Mouse (Mus musculus) CD4-positive helper T cell, adult 2 months (primary cell): ENCODE data around the gene Hip1.

ENCODE experiments used
- DNase-seq: peaks from one replicate; pipeline ENCODE4 v3.0.0-alpha.2; 2012; ENCODE audit warnings: low read depth, missing footprints, low spot score

Gene Hip1

GRCm38 (mm10) chr5:135533431-135533830 is 11.5 kb downstream of the Hip1 start:
- DNase-seq = no peak

GRCm38 (mm10) chr5:135531306-135531845 is 13.5 kb downstream of the Hip1 start:
- DNase-seq = no peak

- DNase-seq = no peak
These were observed 15.0 kb downstream of the Hip1 start for GRCm38 (mm10) chr5:135529964-135530363.

- DNase-seq = no peak
These were observed 15.6 kb downstream of the Hip1 start for GRCm38 (mm10) chr5:135529310-135529709.

- DNase-seq = no peak
These were observed 16.9 kb downstream of the Hip1 start for GRCm38 (mm10) chr5:135527986-135528385.

- DNase-seq = no peak
These were observed 20.0 kb downstream of the Hip1 start for GRCm38 (mm10) chr5:135524660-135525560.

- DNase-seq = no peak
These were observed 20.8 kb downstream of the Hip1 start for GRCm38 (mm10) chr5:135524087-135524486.

- no peak for DNase-seq
These were observed 22.7 kb downstream of the Hip1 start for GRCm38 (mm10) chr5:135522111-135522722.

- no peak for DNase-seq
These were observed 27.5 kb downstream of the Hip1 start for GRCm38 (mm10) chr5:135517348-135517883.

- no peak for DNase-seq
These were observed 31.8 kb downstream of the Hip1 start for GRCm38 (mm10) chr5:135513131-135513530.

- no peak for DNase-seq
These were observed 33.8 kb downstream of the Hip1 start for GRCm38 (mm10) chr5:135511105-135511504.

GRCm38 (mm10) chr5:135508284-135508683 is 36.6 kb downstream of the Hip1 start:
- no peak for DNase-seq

- DNase-seq = no peak
These were observed 37.2 kb downstream of the Hip1 start for GRCm38 (mm10) chr5:135507561-135508273.

GRCm38 (mm10) chr5:135505442-135505841 is 39.5 kb downstream of the Hip1 start:
- no peak for DNase-seq

- no peak for DNase-seq
These were observed 42.0 kb downstream of the Hip1 start for GRCm38 (mm10) chr5:135502931-135503330.

- DNase-seq = no peak
These were observed 42.9 kb downstream of the Hip1 start for GRCm38 (mm10) chr5:135502027-135502426.

- no peak for DNase-seq
These were observed 46.0 kb downstream of the Hip1 start for GRCm38 (mm10) chr5:135498914-135499313.

- no peak for DNase-seq
These were observed 47.5 kb downstream of the Hip1 start for GRCm38 (mm10) chr5:135497347-135497955.

- no peak for DNase-seq
These were observed 48.4 kb downstream of the Hip1 start for GRCm38 (mm10) chr5:135496489-135496888.

- DNase-seq = no peak
These were observed 49.4 kb downstream of the Hip1 start for GRCm38 (mm10) chr5:135495471-135495870.

GRCm38 (mm10) chr5:135494183-135494910 is 50.6 kb downstream of the Hip1 start:
- DNase-seq = no peak
